Mouse (Mus musculus) cerebellum, adult 2 months (tissue): Measurements from ENCODE around the gene Nap1l5.

Experiments used
- CTCF ChIP-seq: fragments of 200-500 bp; IDR thresholded peaks from 2 replicates; pipeline ENCODE4 v1.5.1; 2011; ENCODE audit warnings: low read depth, mild to moderate bottlenecking, control low read depth, low read length, moderate library complexity, borderline replicate concordance; ENCODE audit not compliant: insufficient read depth
- POLR2A ChIP-seq: fragments of 200-500 bp; IDR thresholded peaks from 2 replicates; pipeline ENCODE4 v1.6.1; 2011; ENCODE audit warnings: low read length, control low read depth, borderline replicate concordance; ENCODE audit not compliant: insufficient read depth

- TF ChIP-seq POLR2A = no peak
- TF ChIP-seq CTCF = no peak
Observed at GRCm38 (mm10) chr6:58899076-58899475, 7.8 kb downstream of the Nap1l5 start.
